Mouse (Mus musculus): Measurements from ENCODE around the gene Glis3.

The Glis3 gene

DNA sequence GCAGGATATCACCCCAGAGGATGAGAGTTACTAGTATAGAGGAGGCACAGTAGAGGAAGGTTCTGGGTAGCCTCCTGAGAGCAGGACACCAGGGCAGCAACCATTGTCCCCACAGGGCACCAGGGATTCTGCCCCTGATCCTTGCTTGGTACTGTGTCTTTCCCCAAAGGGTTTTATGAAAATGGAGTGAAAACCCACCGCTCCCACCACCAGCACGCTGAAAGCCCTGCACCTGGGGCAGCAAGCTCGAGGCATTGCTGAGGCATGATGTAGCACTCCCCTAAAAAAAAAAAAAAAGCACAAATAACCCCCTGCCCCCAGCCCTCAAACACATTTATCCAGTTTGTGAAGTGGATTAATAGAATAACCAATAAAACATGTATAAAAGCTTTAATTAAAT is 421.4 kb downstream of the Glis3 start:
- no peak for DNase-seq (ENCODE audit: low read depth, low spot score)

GRCm38 (mm10) chr19:28247345-28247744 is 432.5 kb downstream of the Glis3 start:
- no peak for DNase-seq (ENCODE audit: low read depth, low spot score)

GRCm38 (mm10) chr19:28246186-28246585 is 433.7 kb downstream of the Glis3 start:
- DNase-seq (ENCODE audit: low read depth, low spot score) = no peak

DNA sequence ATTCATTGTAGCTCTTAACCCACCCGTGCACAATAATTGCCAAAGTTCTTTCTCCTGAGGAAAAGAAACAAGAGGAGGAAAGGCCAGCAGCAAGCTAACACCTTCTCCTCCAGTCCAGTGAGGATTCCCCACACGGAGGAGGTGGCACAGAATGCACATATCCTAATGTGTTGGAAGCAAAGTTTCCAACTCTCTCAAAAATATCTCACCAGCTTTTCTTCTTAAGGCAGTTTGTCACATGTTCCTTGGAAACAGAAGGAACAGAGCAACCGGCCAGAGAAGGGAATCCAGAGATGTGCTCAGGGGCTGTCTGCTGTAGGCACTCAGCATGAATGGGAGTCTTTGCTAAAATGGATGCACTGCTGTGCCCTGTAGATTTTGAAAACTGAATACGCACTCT is 441.8 kb downstream of the Glis3 start:
- DNase-seq (ENCODE audit: low read depth, low spot score) = no peak

GRCm38 (mm10) chr19:28237621-28238020 is 442.3 kb downstream of the Glis3 start:
- no peak for DNase-seq (ENCODE audit: low read depth, low spot score)

DNA sequence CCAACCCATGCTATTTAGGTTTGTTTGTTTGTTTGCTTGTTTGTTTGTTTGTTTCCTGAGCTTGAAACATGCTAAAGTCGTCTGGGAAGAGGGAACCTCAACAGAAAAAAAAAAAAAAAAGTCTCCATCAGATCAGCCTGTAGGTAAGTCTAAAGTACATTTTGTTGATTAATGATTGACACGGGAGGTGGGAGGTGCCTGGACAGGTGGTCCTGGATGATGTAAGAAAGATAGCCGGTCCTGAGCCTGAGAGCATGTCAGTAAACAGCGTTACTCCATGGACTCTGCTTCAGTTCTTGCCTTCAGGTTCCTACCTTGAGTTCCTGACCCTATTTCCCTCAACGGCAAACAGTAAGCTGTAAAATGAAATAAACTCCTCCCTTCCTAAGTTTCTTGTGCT is 444.3 kb downstream of the Glis3 start:
- DNase-seq (ENCODE audit: low read depth, low spot score) = no peak

DNA sequence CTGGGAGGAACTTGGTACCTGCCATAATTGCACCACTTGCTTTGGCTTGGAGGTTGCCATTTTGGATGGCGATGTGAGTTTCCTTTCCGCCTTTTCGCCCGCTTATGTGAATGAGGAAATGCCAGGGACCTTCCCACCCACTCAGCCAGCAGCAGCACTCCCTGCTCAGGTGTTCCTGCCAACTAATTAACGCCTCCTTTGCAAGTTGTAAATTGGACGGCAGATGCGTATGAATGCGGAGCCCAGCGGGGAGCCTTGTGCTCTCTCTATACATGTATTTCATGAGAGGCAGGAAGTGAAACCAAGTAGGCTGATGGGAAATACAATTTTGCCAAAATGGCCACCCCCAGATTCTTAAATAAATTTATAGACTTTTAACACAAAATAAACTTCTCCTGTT is 444.8 kb downstream of the Glis3 start:
- DNase-seq (ENCODE audit: low read depth, low spot score) = no peak

- no peak for DNase-seq (ENCODE audit: low read depth, low spot score)
Measured at GRCm38 (mm10) chr19:28234676-28235075, 445.2 kb downstream of the Glis3 start.

GRCm38 (mm10) chr19:28231511-28231910 is 448.4 kb downstream of the Glis3 start:
- DNase-seq (ENCODE audit: low read depth, low spot score) = no peak

DNA sequence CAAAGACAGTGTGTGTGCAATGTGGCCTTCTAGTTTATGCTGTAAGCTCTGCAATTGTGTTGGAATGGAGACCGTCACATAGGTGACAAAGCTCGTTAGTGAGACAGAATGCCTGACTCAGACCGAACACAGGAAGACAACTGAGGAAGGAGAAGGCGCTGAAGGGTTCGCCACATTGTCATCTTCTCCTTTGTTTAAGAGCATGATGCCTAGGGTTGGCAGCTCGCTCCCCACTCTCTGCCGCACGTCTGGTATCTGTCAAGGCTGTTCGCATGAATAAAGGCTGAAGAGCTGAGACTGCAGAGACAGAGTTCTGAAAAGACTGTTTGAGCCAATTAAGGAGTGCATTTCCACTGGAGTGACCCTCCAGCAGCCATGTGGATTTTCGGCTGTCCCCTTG is 452.4 kb downstream of the Glis3 start:
- no peak for DNase-seq (ENCODE audit: low read depth, low spot score)

- DNase-seq (ENCODE audit: low read depth, low spot score) = no peak
Measured at GRCm38 (mm10) chr19:28225651-28226050, 454.2 kb downstream of the Glis3 start.

DNA sequence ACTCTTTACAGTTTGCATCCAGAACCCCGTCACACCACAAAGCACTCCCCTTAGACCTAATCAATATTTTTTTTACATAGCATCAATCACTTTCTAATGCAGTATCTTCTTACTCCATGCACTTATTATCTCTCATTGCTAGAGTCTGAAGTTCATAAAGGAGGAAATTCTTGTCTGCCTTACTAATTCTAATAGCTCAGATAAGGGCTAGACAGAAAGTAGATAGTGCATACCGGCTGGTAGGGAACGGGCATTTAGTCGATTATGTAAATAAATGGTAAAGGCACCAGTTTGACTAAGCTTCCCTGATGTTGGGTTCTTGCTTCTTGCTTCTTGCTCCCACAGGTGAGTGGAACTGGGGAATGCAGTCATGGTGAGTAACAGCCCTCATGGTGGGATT is 468.2 kb downstream of the Glis3 start:
- no peak for DNase-seq (ENCODE audit: low read depth, low spot score)
